Mouse (Mus musculus): ENCODE data around the gene Gm11214. TPM values are rescaled to one million over a fixed set of nuclear protein-coding genes. Genes with fewer than 3 reads are reported as not detected.

Gene Gm11214
- polyA plus RNA-seq, 1 experiment from 2014 or later = not detected

DNA sequence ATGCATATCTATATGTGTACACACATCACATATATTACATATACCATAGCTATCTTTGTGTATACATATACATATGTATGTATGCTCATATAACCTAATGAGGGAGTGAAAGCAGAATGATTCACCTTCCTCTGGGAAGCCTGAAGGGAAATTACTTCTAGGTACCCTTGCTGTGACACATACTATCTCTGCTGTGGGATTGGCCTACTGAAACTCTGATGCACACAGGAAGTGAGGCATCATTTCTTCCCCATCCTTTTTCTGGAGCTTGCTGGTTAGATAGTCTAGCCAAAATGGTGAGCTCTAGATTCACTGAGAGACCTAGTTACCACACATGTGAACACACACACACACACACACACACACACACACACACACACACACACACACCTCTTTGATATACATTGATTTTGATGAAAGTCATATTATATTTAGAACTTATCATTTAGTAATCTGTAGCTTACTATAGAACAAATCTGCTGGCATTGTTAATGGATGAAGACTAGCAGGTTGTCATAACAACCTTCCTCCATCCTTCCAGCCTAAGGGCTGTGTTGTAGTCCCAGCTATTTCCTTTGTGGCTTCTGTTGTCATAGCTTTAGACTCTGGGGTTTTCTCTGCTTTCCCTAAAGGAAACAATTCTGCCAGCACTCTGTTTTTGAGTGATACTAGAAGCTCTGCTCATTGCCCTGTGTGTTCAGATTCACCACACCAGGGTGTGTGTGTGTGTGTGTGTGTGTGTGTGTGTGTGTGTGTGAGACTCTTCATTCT is 19.0 kb downstream of the Gm11214 start:
- no peaks in the 10 kb centered on the region for H3K9me3 ChIP-seq (replicated peaks)
- no peak overlapping the region for H3K27ac ChIP-seq
- H3K4me3 ChIP-seq = no peak overlapping the region
- H3K36me3 ChIP-seq = no peaks in the 10 kb centered on the region
- no peaks in the 10 kb centered on the region for H3K4me1 ChIP-seq
- no peak for DNase-seq (ENCODE audit: low spot score)
- no peaks in the 10 kb centered on the region for H3K27me3 ChIP-seq (ENCODE audit: low read depth, poor library complexity, severe bottlenecking)

- Histone ChIP-seq H3K36me3 (no peaks in the 10 kb centered on the region), H3K9me3 (replicated peaks) (no peaks in the 10 kb centered on the region), H3K27ac (no peak overlapping the region), H3K27me3 (ENCODE audit: low read depth, poor library complexity, severe bottlenecking) (no peaks in the 10 kb centered on the region), H3K4me1 (no peaks in the 10 kb centered on the region), H3K4me3 (no peak overlapping the region)
- 79% methylated on average over 2 of the region's 2 CpGs for WGBS
- no peak for DNase-seq (ENCODE audit: low spot score)
Observed at GRCm38 (mm10) chr4:63639842-63640241, 23.3 kb downstream of the Gm11214 start.

DNA sequence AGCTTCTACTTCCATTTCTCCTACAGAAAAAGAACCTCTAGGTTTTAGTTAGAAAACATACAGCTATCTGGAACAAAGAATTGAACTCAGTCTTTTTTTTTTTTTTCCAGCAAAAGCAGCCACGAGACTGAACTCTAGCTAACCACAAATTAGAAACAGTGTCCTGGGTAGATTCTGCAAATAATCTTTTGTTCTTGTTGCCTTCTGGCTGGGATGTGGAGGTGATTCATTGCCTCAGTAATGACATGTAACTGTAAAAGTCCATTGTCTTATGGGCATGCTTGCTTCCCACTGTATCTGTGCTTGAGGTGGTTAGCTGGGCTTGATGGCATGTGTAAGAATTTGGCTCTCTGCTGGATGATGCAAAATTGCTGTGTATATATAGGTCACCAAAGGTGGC is 24.6 kb downstream of the Gm11214 start:
- Histone ChIP-seq H3K36me3 (no peaks in the 10 kb centered on the region), H3K4me3 (no peak overlapping the region), H3K4me1 (no peaks in the 10 kb centered on the region), H3K9me3 (replicated peaks) (no peaks in the 10 kb centered on the region), H3K27ac (no peak overlapping the region), H3K27me3 (ENCODE audit: low read depth, poor library complexity, severe bottlenecking) (no peaks in the 10 kb centered on the region)
- no peak for DNase-seq (ENCODE audit: low spot score)
- 73% methylated on average over 1 of the region's 1 CpGs for WGBS

GRCm38 (mm10) chr4:63633181-63633580 is 30.0 kb downstream of the Gm11214 start:
- H3K9me3 ChIP-seq (replicated peaks) = no peaks in the 10 kb centered on the region
- no peaks in the 10 kb centered on the region; the same call in 1 of the 2 replicates for H3K4me1 ChIP-seq
- no peaks in the 10 kb centered on the region for H3K27me3 ChIP-seq (ENCODE audit: low read depth, poor library complexity, severe bottlenecking)
- 87% methylated on average over 2 of the region's 2 CpGs for WGBS
- DNase-seq (ENCODE audit: low spot score) = no peak
- H3K36me3 ChIP-seq = no peaks in the 10 kb centered on the region
- H3K4me3 ChIP-seq = no peak overlapping the region
- no peak overlapping the region for H3K27ac ChIP-seq

- Histone ChIP-seq H3K4me3 (no peak overlapping the region), H3K27ac (no peak overlapping the region), H3K9me3 (replicated peaks) (no peaks in the 10 kb centered on the region), H3K36me3 (no peaks in the 10 kb centered on the region), H3K27me3 (ENCODE audit: low read depth, poor library complexity, severe bottlenecking) (no peaks in the 10 kb centered on the region), H3K4me1 (no peaks in the 10 kb centered on the region; the same call in 1 of the 2 replicates)
- WGBS = 85% methylated on average over 8 of the region's 8 CpGs
- DNase-seq (ENCODE audit: low spot score) = no peak
Observed at GRCm38 (mm10) chr4:63627111-63627510, 36.1 kb downstream of the Gm11214 start.

- no peak for DNase-seq (ENCODE audit: low spot score)
- no peaks in the 10 kb centered on the region; the same call in 1 of the 2 replicates for H3K4me1 ChIP-seq
- H3K36me3 ChIP-seq = no peaks in the 10 kb centered on the region
- no peak overlapping the region for H3K27ac ChIP-seq
- H3K27me3 ChIP-seq (ENCODE audit: low read depth, poor library complexity, severe bottlenecking) = no peaks in the 10 kb centered on the region
- no peaks in the 10 kb centered on the region for H3K9me3 ChIP-seq (replicated peaks)
- no peak overlapping the region for H3K4me3 ChIP-seq
- WGBS = 54% methylated on average over 3 of the region's 3 CpGs
Observed at GRCm38 (mm10) chr4:63625563-63626080, 37.6 kb downstream of the Gm11214 start.

GRCm38 (mm10) chr4:63622378-63622835 is 40.8 kb downstream of the Gm11214 start, which contains the start of gene Tex48:
Gene Tex48, minus strand, starts transcription at chr4:63622428.
- no peak within 1 kb of the TSS for H3K27ac ChIP-seq
- H3K4me3 ChIP-seq = no peak within 1 kb of the TSS
- no peaks in the 10 kb centered on the region for H3K4me1 ChIP-seq
- no peaks in the 10 kb centered on the region for H3K36me3 ChIP-seq
- H3K9me3 ChIP-seq (replicated peaks) = no peaks in the 10 kb centered on the region
- 51% methylated on average over 5 of the region's 5 CpGs for WGBS
- peak; percentile 58 for DNase-seq (ENCODE audit: low spot score)
- H3K27me3 ChIP-seq (ENCODE audit: low read depth, poor library complexity, severe bottlenecking) = no peaks in the 10 kb centered on the region

- H3K4me3 ChIP-seq = no peak overlapping the region
- 83% methylated on average over 2 of the region's 2 CpGs for WGBS
- H3K36me3 ChIP-seq = no peaks in the 10 kb centered on the region
- no peaks in the 10 kb centered on the region for H3K9me3 ChIP-seq (replicated peaks)
- no peaks in the 10 kb centered on the region for H3K27me3 ChIP-seq (ENCODE audit: low read depth, poor library complexity, severe bottlenecking)
- no peaks in the 10 kb centered on the region for H3K4me1 ChIP-seq
- no peak for DNase-seq (ENCODE audit: low spot score)
- H3K27ac ChIP-seq = no peak overlapping the region
Observed at GRCm38 (mm10) chr4:63621861-63622260, 41.3 kb downstream of the Gm11214 start.

Other genes starting within 250 kb of the Gm11214 start
- 8.5 and 13.9 TPM in 2 replicates for gene Whrn, start 167.4 kb downstream of the Gm11214 start, polyA plus RNA-seq (2016; fragmentation: Nextera tagmentation; extraction: Ambion mirVana)
- 204 and 239 TPM in 2 replicates for gene Atp6v1g1, start 118.6 kb downstream of the Gm11214 start, polyA plus RNA-seq (2016; fragmentation: Nextera tagmentation; extraction: Ambion mirVana)
- 12.7 and 14.4 TPM in 2 replicates for gene Tmem268, start 104.6 kb downstream of the Gm11214 start, polyA plus RNA-seq (2016; fragmentation: Nextera tagmentation; extraction: Ambion mirVana)
- not detected in 2 replicates for gene Gm11213, start 58.1 kb downstream of the Gm11214 start, polyA plus RNA-seq (2016; fragmentation: Nextera tagmentation; extraction: Ambion mirVana)
- not detected in 2 replicates for gene Tex48, start 41.0 kb downstream of the Gm11214 start, polyA plus RNA-seq (2016; fragmentation: Nextera tagmentation; extraction: Ambion mirVana)
- gene Tnfsf15, start 81.7 kb upstream of the Gm11214 start, polyA plus RNA-seq (2016; fragmentation: Nextera tagmentation; extraction: Ambion mirVana) = not detected in 2 replicates
- gene Tnfsf8, start 198.0 kb upstream of the Gm11214 start, polyA plus RNA-seq (2016; fragmentation: Nextera tagmentation; extraction: Ambion mirVana) = not detected in 2 replicates

Measured in limb, embryonic 10.5 days (tissue).